Mouse (Mus musculus) embryonic fibroblast, embryonic 13.5 days (primary cell): ENCODE results near the gene Siglec1. TPM values are rescaled to one million over a fixed set of nuclear protein-coding genes. Genes with fewer than 3 reads are reported as not detected.
"Not testable (repeated sequence)": the region's sequence is repeated elsewhere in the genome, so short reads cannot be mapped to it uniquely, and the experiment has no call there.

ENCODE experiments used
- H3K27ac ChIP-seq: 2 replicates; pipeline ENCODE4 v1.5.1; 2012; ENCODE audit warnings: low read length, control low read depth, inconsistent platforms; ENCODE audit not compliant: insufficient read depth
- H3K4me1 ChIP-seq: 2 replicates; pipeline ENCODE4 v1.6.1; 2011; ENCODE audit warnings: low read length; ENCODE audit not compliant: control insufficient read depth, insufficient read depth
- H3K4me3 ChIP-seq: 2 replicates; pipeline ENCODE4 v1.5.1; 2011; ENCODE audit warnings: mild to moderate bottlenecking, control low read depth, low read length; ENCODE audit not compliant: insufficient read depth
- CTCF ChIP-seq: IDR thresholded peaks from 2 replicates; pipeline ENCODE4 v1.5.1; 2011; ENCODE audit warnings: mild to moderate bottlenecking, control low read depth, low read length, moderate library complexity, borderline replicate concordance; ENCODE audit not compliant: insufficient read depth
- POLR2A ChIP-seq: IDR thresholded peaks from 2 replicates; pipeline ENCODE4 v1.6.1; 2011; ENCODE audit warnings: low read depth, mild to moderate bottlenecking, control low read depth, low read length, moderate library complexity
- polyA plus RNA-seq: library from polyadenylated mRNA; stranded (reverse); fragments of >200 nt; gene quantifications from 2 replicates; pipeline ENCODE4 v1.2.4, GENCODE M21; 2011; ENCODE audit warnings: low read depth; ENCODE audit not compliant: missing spikeins, insufficient read length

Gene Siglec1
- polyA plus RNA-seq, 1 experiment, result 0.70 TPM

- Histone ChIP-seq H3K27ac (no peak overlapping the region), H3K4me1 (no peaks in the 10 kb centered on the region; the same call in 1 of the 2 replicates), H3K4me3 (no peak overlapping the region)
- TF ChIP-seq POLR2A, result no peak
- TF ChIP-seq CTCF, result no peak
Measured at GRCm38 (mm10) chr2:131128211-131128610, 41.6 kb upstream of the Siglec1 start.

DNA sequence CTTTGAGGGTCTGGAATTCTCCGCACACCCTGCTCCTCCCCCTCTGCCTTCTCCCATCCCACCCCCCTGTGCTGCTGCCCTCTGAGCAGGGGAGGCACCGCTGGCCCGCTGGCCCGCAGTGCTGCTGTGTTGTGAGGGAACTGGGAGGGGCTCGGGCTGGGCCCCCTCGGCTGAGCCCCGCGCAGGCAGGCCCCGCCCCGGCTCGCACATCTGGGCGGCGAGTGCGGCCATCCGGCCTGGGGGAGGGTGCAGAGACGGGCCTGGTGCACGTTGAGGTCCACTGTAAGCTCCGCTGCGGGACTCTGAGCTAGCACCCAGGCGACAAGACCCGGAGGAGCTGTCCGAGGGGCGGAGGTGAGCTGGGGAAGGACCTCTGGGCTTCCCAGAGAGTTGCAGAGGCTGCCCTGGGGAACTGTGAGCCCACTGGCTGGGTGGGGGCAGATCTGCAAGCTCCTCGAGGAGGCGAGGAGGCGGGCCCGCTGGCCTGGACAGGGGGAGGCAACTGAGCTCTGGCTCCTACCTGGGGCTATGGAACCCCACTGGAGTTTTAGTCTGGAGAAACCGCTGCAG, 40.7 kb upstream of the Siglec1 start, which contains the start of gene Hspa12b:
Hspa12b (plus strand) TSS at position 120 of the 570 bp plus-strand sequence.
- H3K4me1 ChIP-seq, result no peaks in the 10 kb centered on the region; the same call in 1 of the 2 replicates
- peak within 1 kb of the TSS; percentile 55 for H3K4me3 ChIP-seq
- H3K27ac ChIP-seq, result no peak within 1 kb of the TSS
- TF ChIP-seq CTCF, result no peak
- peak; percentile 73 for TF ChIP-seq POLR2A

GRCm38 (mm10) chr2:131125964-131126815, 39.6 kb upstream of the Siglec1 start:
- no peak overlapping the region for H3K4me3 ChIP-seq
- H3K27ac ChIP-seq, result no peak overlapping the region
- H3K4me1 ChIP-seq, result no peaks in the 10 kb centered on the region; the same call in 1 of the 2 replicates
- no peak for TF ChIP-seq POLR2A
- TF ChIP-seq CTCF, result no peak

DNA sequence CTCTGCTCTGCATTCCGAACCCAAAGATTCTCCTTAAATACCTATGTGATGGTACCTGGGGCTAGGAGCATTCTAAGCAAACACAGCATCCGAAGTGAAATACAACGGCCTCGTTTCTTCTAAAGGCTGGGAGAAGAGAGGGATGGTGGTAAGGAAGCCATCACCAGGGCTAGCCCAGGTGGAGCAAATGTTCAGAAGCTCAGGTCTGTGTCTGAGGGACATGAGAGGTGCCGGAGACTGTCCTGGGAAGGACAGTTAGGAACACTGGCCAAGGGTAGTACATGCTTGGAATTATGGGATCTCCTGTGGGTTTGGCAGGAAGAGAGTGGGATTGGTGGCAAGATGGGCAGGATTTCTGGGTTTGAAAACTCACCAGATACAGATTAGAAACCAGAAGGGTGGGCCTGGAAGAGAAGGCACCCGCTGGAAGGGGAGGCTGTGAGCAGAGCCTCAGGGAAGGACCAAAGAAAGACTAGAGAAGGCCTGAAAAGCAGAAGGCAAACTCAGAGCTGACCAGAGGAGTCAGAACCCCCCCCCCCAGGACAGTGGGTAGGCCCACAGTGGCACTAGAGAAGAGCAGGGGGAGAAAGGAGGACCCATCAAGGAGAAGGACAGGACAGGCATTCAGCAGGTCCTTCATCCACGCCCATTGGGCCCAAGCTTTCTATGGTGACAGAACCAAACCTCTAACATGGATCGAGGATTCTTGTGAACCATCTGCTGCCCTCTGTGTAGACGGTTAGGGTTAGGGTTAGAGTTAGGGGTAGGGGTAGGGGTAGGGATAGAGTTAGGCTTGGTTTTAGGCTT, 38.8 kb upstream of the Siglec1 start:
- Histone ChIP-seq H3K27ac (no peak overlapping the region), H3K4me1 (no peaks in the 10 kb centered on the region; the same call in 1 of the 2 replicates), H3K4me3 (no peak overlapping the region)
- TF ChIP-seq CTCF, result no peak
- no peak for TF ChIP-seq POLR2A

- Histone ChIP-seq H3K4me3 (no peak overlapping the region), H3K4me1 (no peaks in the 10 kb centered on the region; the same call in 1 of the 2 replicates), H3K27ac (no peak overlapping the region)
- TF ChIP-seq POLR2A (no peak), CTCF (no peak)
Measured at GRCm38 (mm10) chr2:131124166-131124565, 37.6 kb upstream of the Siglec1 start.

GRCm38 (mm10) chr2:131118968-131119574, 32.5 kb upstream of the Siglec1 start:
- no peak for TF ChIP-seq CTCF
- no peak for TF ChIP-seq POLR2A
- Histone ChIP-seq H3K4me1 (no peaks in the 10 kb centered on the region), H3K4me3 (no peak overlapping the region), H3K27ac (no peak overlapping the region)

DNA sequence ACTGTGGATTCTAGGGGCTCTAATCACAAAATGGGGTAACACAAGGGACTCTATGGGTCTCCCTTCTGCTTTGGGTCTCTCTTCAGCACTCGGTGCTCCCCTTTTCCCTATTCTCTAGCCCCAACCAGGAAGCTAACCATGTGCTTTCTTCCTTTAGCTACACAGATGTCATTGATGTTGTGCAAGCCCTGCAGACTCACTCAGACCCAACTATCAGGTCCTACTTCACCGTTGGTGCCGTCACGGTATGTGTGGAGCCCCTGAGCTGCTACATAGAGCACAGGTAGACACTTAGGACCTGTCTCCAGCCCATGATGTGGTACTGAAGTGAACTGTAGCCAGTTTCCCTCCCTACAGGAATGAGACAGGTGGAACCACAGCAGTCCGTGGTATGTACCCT, 19.4 kb upstream of the Siglec1 start:
- no peak overlapping the region for H3K27ac ChIP-seq

GRCm38 (mm10) chr2:131105061-131105460, 18.5 kb upstream of the Siglec1 start:
- not testable (repeated sequence) for H3K4me1 ChIP-seq

More for the DNA sequence above, 19.4 kb upstream of the Siglec1 start:
- Histone ChIP-seq H3K4me1 (no peaks in the 10 kb centered on the region), H3K4me3 (no peak overlapping the region)
- TF ChIP-seq CTCF, result no peak
- TF ChIP-seq POLR2A, result no peak

DNA sequence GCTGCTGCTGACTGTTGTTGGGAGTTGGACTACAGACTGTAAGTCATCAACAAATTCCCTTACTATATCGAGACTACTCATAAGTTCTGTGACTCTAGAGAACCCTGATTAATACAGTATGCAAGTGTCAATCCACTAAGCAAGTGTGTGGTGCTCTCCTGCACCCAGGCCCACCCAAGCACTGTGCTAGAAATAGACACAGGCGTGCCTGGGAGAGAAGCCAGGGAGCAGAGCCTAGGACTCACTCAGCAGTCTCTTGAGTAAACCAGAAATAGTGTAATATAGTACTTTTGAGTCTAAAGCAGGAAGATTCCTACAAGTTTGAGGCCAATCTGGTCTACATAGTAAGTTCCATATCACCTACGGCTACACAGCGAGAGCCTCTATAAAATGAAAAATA, 17.5 kb upstream of the Siglec1 start:
- Histone ChIP-seq H3K27ac (no peak overlapping the region), H3K4me1 (no peaks in the 10 kb centered on the region), H3K4me3 (no peak overlapping the region)
- TF ChIP-seq POLR2A (no peak), CTCF (no peak)

More at GRCm38 (mm10) chr2:131105061-131105460, 18.5 kb upstream of the Siglec1 start:
- not testable (repeated sequence) for H3K27ac ChIP-seq, H3K4me3 ChIP-seq
